28 mouse cellular contexts compared by ENCODE assay signal in the genomic region with DNA sequence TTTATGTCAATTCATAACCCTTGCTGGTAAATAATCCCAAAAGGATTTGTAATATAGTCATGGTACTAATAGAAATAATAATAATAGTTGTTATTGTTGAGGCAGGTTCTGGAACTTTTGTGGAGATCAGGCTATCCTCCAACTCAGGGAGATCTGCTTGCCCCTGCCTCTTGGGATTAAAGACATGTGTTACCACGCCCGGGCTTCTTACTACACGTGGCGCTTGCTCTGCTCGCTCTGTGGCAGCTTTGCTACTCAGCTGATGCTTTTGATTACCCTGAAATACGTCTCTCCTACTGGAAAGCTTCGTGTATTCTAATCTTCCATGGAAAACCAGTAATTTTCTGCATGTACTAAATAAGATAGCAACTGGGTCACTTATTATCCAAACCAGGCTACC.
"Had no signal": no experiment of that assay in that cellular context is flagged by ENCODE, and none has a peak within 500 bp of the region (broad histone marks: within the 10 kb centered on the region; RNA-seq: fewer than 3 reads in every experiment).

No protein-coding gene starts in this region.

- H3K9me3 ChIP-seq: heart, embryonic 13.5 days; heart, embryonic 15.5 days; hindbrain, embryonic 10.5 days; hindbrain, embryonic 12.5 days; intestine, embryonic 15.5 days; limb, embryonic 10.5 days; limb, embryonic 12.5 days; liver, embryonic 13.5 days; liver, embryonic 15.5 days had no signal

- H3K4me2 ChIP-seq: heart, embryonic 11.5 days; heart, embryonic 13.5 days; heart, embryonic 15.5 days; hindbrain, embryonic 12.5 days; hindbrain, embryonic 14.5 days; intestine, embryonic 15.5 days; limb, embryonic 12.5 days; liver, embryonic 11.5 days; liver, embryonic 13.5 days; liver, embryonic 15.5 days had no signal

- H3K36me3 ChIP-seq: heart, embryonic 15.5 days; hindbrain, embryonic 12.5 days; intestine, embryonic 15.5 days; liver, embryonic 13.5 days; liver, embryonic 15.5 days had no signal

- ATAC-seq: hindbrain, embryonic 16.5 days; inflammation-experienced regulatory T-cells, adult 6 months; intestine, embryonic 15.5 days; intestine, postnatal 0 days; liver, postnatal 0 days had no signal

- H3K27me3 ChIP-seq: heart, embryonic 13.5 days; heart, embryonic 15.5 days; hindbrain, embryonic 12.5 days; intestine, embryonic 15.5 days; limb, embryonic 12.5 days; liver, embryonic 13.5 days; liver, embryonic 15.5 days had no signal

- DNase-seq: gastrocnemius, postnatal 25 days; heart, adult 2 months; heart, postnatal 14 days; heart, postnatal 4 days; kidney, adult 18-20 months; kidney, adult 8-10 months; kidney, postnatal 10 days; kidney, postnatal 25 days; kidney, postnatal 4 days; layer of hippocampus, adult 9-11 months; liver; liver, embryonic 13.5 days; liver, postnatal 0 days had no signal

- H3K9ac ChIP-seq: heart, embryonic 13.5 days; heart, embryonic 15.5 days; hindbrain, embryonic 12.5 days; hindbrain, embryonic 14.5 days; intestine, embryonic 15.5 days; limb, embryonic 12.5 days; liver, embryonic 13.5 days; liver, embryonic 15.5 days; liver, postnatal 0 days had no signal

- H3K27ac ChIP-seq: heart, adult 2 months; heart, embryonic 13.5 days; heart, embryonic 15.5 days; hindbrain, embryonic 10.5 days; hindbrain, embryonic 12.5 days; hindbrain, embryonic 14.5 days; intestine, embryonic 15.5 days; left cerebral cortex, adult 2 months; limb, embryonic 10.5 days; limb, embryonic 12.5 days; liver, embryonic 13.5 days; liver, embryonic 15.5 days had no signal

- H3K4me1 ChIP-seq: intestine, embryonic 15.5 days; limb, embryonic 12.5 days had no signal

- H3K4me3 ChIP-seq: heart, adult 2 months; heart, embryonic 13.5 days; heart, embryonic 15.5 days; hindbrain, embryonic 10.5 days; hindbrain, embryonic 12.5 days; intestine, embryonic 15.5 days; left cerebral cortex, adult 2 months; limb, embryonic 10.5 days; limb, embryonic 12.5 days; liver, embryonic 13.5 days; liver, embryonic 15.5 days had no signal
